Mouse (Mus musculus) layer of hippocampus, adult 2 months (tissue): Measurements from ENCODE around the gene Nmrk2. TPM values are rescaled to one million over a fixed set of nuclear protein-coding genes. Genes with fewer than 3 reads are reported as not detected.
"Not testable (repeated sequence)": the region's sequence is repeated elsewhere in the genome, so short reads cannot be mapped to it uniquely, and the experiment has no call there.

Experiments
- DNase-seq, 2 experiments: peaks; one replicate each; pipeline ENCODE4 v3.0.0; 2022; ENCODE audit warnings: low spot score in 2 of 2
- H3K27ac ChIP-seq: fragments of 200-600 bp; 2 replicates; pipeline ENCODE4 v1.8.1; 2022
- H3K4me3 ChIP-seq: fragments of 200-600 bp; 2 replicates; pipeline ENCODE4 v1.8.1; 2022; ENCODE audit warnings: mild to moderate bottlenecking
- CTCF ChIP-seq: fragments of 200-600 bp; conservative IDR thresholded peaks from 2 replicates; pipeline ENCODE4 v1.8.1; 2022; ENCODE audit warnings: antibody characterized with exemption, mild to moderate bottlenecking, moderate library complexity
- total RNA-seq, 2 experiments: library from RNA; stranded (reverse); gene quantifications; 2 replicates each; pipeline ENCODE4 v1.2.3; 2021

Gene Nmrk2
- total RNA-seq, 2 experiments from 2014 or later, result 0.32 to 0.33 TPM

- DNase-seq, result no peak
- no peak for TF ChIP-seq CTCF
- Histone ChIP-seq H3K4me3 (peak overlapping the region; percentile 72), H3K27ac (peak overlapping the region; percentile 93; the same call in 1 of the 2 replicates)
Observed at GRCm38 (mm10) chr10:81231436-81231835, 29.6 kb upstream of the Nmrk2 start.

- peak; percentile 77 for TF ChIP-seq CTCF
- H3K4me3 ChIP-seq, result peak within 1 kb of the TSS; percentile 72
- DNase-seq, result peak; percentile 83 to 88
- peak within 1 kb of the TSS; percentile 93 for H3K27ac ChIP-seq
Observed at GRCm38 (mm10) chr10:81230438-81231332, 28.8 kb upstream of the Nmrk2 start, which contains the start of gene Atcay. Gene Atcay, minus strand, starts transcription at chr10:81230833.

GRCm38 (mm10) chr10:81229735-81230437 is 28.0 kb upstream of the Nmrk2 start:
- no peak for DNase-seq
- Histone ChIP-seq H3K4me3 (peak overlapping the region; percentile 72), H3K27ac (peak overlapping the region; percentile 93)
- TF ChIP-seq CTCF, result no peak

GRCm38 (mm10) chr10:81223731-81224130 is 21.9 kb upstream of the Nmrk2 start:
- not testable (repeated sequence) for DNase-seq, H3K27ac ChIP-seq, H3K4me3 ChIP-seq

GRCm38 (mm10) chr10:81221402-81222015 is 19.7 kb upstream of the Nmrk2 start:
- no peak for DNase-seq
- no peak overlapping the region for H3K4me3 ChIP-seq
- TF ChIP-seq CTCF, result no peak
- no peak overlapping the region for H3K27ac ChIP-seq

GRCm38 (mm10) chr10:81217964-81218363 is 16.1 kb upstream of the Nmrk2 start:
- DNase-seq, result peak in 1 of 2 experiments; percentile 47
- Histone ChIP-seq H3K27ac (no peak overlapping the region), H3K4me3 (no peak overlapping the region)
- TF ChIP-seq CTCF, result peak; percentile 93

GRCm38 (mm10) chr10:81217267-81217666 is 15.4 kb upstream of the Nmrk2 start:
- DNase-seq, H3K27ac ChIP-seq, H3K4me3 ChIP-seq: not testable (repeated sequence)
- peak; percentile 78 for TF ChIP-seq CTCF

- DNase-seq, result no peak
- H3K27ac ChIP-seq, result no peak overlapping the region
- H3K4me3 ChIP-seq, result no peak overlapping the region
- no peak for TF ChIP-seq CTCF
Observed at GRCm38 (mm10) chr10:81216810-81217209, 15.0 kb upstream of the Nmrk2 start.

- Histone ChIP-seq H3K4me3 (no peak overlapping the region), H3K27ac (no peak overlapping the region)
- no peak for DNase-seq
- no peak for TF ChIP-seq CTCF
Observed at GRCm38 (mm10) chr10:81216260-81216659, 14.4 kb upstream of the Nmrk2 start.

GRCm38 (mm10) chr10:81210154-81210553 is 8.3 kb upstream of the Nmrk2 start:
- Histone ChIP-seq H3K4me3 (no peak overlapping the region), H3K27ac (no peak overlapping the region)
- no peak for DNase-seq
- peak; percentile 71 for TF ChIP-seq CTCF

GRCm38 (mm10) chr10:81204137-81204536 is 2.3 kb upstream of the Nmrk2 start:
- Histone ChIP-seq H3K4me3 (no peak overlapping the region), H3K27ac (no peak overlapping the region)
- TF ChIP-seq CTCF, result no peak
- DNase-seq, result no peak

- TF ChIP-seq CTCF, result no peak
- no peak overlapping the region for H3K4me3 ChIP-seq
- DNase-seq, result no peak
- no peak overlapping the region for H3K27ac ChIP-seq
Observed at GRCm38 (mm10) chr10:81202978-81203720, 1.3 kb upstream of the Nmrk2 start.
